Mouse (Mus musculus) myocyte (in vitro differentiated cells): ENCODE results near the gene Apol9b. TPM values are rescaled to one million over a fixed set of nuclear protein-coding genes. Genes with fewer than 3 reads are reported as not detected.
"Not testable (repeated sequence)": the region's sequence is repeated elsewhere in the genome, so short reads cannot be mapped to it uniquely, and the experiment has no call there.

ENCODE experiments used
- H3K27me3 ChIP-seq: one replicate; pipeline ENCODE4 v1.6.1; 2011; ENCODE audit not compliant: control insufficient read depth, insufficient read depth, insufficient read length
- H3K36me3 ChIP-seq: one replicate; pipeline ENCODE4 v1.6.1; 2011; ENCODE audit not compliant: control insufficient read depth, insufficient read depth
- H3K4me2 ChIP-seq: one replicate; pipeline ENCODE4 v1.6.1; 2011; ENCODE audit warnings: low read depth, control low read depth
- H3K4me3 ChIP-seq: one replicate; pipeline ENCODE4 v1.5.1; 2011; ENCODE audit warnings: mild to moderate bottlenecking, control low read depth, moderate library complexity
- H3K79me2 ChIP-seq: one replicate; pipeline ENCODE4 v1.6.1; 2011; ENCODE audit not compliant: control insufficient read depth, insufficient read depth
- H3ac ChIP-seq: one replicate; pipeline ENCODE4 v1.6.1; 2011; ENCODE audit not compliant: control insufficient read depth, insufficient read length
- CEBPB ChIP-seq: IDR thresholded peaks from 2 replicates; pipeline ENCODE4 v1.6.1; 2011; ENCODE audit warnings: mild to moderate bottlenecking, moderate library complexity; ENCODE audit not compliant: poor library complexity, insufficient read depth, severe bottlenecking
- E2F4 ChIP-seq: IDR thresholded peaks from one replicate; pipeline ENCODE4 v1.6.1; 2011; ENCODE audit warnings: mild to moderate bottlenecking, control low read depth, moderate library complexity; ENCODE audit not compliant: insufficient read depth
- MAX ChIP-seq: IDR thresholded peaks from one replicate; pipeline ENCODE4 v1.6.1; 2011; ENCODE audit warnings: low read depth, mild to moderate bottlenecking, control low read depth
- MYOD1 ChIP-seq, 3 experiments: IDR thresholded peaks; one replicate each; pipeline ENCODE4 v1.6.1; 2011; ENCODE audit warnings: control low read depth in 2 of 3, low read depth in 2 of 3, mild to moderate bottlenecking in 2 of 3, moderate library complexity in 1 of 3; ENCODE audit not compliant: insufficient read length in 2 of 3, control insufficient read depth in 1 of 3
- MYOG ChIP-seq, 3 experiments: IDR thresholded peaks; one replicate each; pipeline ENCODE4 v1.6.1; 2011; ENCODE audit warnings: control low read depth in 2 of 3, low read depth in 2 of 3, mild to moderate bottlenecking in 2 of 3; ENCODE audit not compliant: insufficient read length in 2 of 3, control insufficient read depth in 1 of 3, insufficient read depth in 1 of 3
- POLR2A ChIP-seq: IDR thresholded peaks from one replicate; pipeline ENCODE4 v1.6.1; 2011; ENCODE audit warnings: low read depth, mild to moderate bottlenecking, control low read depth, moderate library complexity; ENCODE audit not compliant: insufficient read length
- POLR2AphosphoS2 ChIP-seq: IDR thresholded peaks from one replicate; pipeline ENCODE4 v1.6.1; 2011; ENCODE audit warnings: low read depth, control low read depth; ENCODE audit not compliant: insufficient read length
- REST ChIP-seq: IDR thresholded peaks from one replicate; pipeline ENCODE4 v1.6.1; 2011; ENCODE audit warnings: mild to moderate bottlenecking, control low read depth, moderate library complexity; ENCODE audit not compliant: insufficient read depth, insufficient read length
- SRF ChIP-seq: IDR thresholded peaks from one replicate; pipeline ENCODE4 v1.6.1; 2011; ENCODE audit warnings: low read depth; ENCODE audit not compliant: control insufficient read depth, insufficient read length
- TCF12 ChIP-seq: IDR thresholded peaks from one replicate; pipeline ENCODE4 v1.6.1; 2011; ENCODE audit warnings: mild to moderate bottlenecking, control low read depth; ENCODE audit not compliant: poor library complexity, insufficient read depth, severe bottlenecking
- TCF3 ChIP-seq: IDR thresholded peaks from one replicate; pipeline ENCODE4 v1.6.1; 2011; ENCODE audit warnings: low read depth, control low read depth; ENCODE audit not compliant: insufficient read length
- USF1 ChIP-seq: IDR thresholded peaks from one replicate; pipeline ENCODE4 v1.6.1; 2011; ENCODE audit warnings: low read depth, mild to moderate bottlenecking, control low read depth, moderate library complexity
- polyA plus RNA-seq: library from polyadenylated mRNA; unstranded; fragments of >200 nt; fragmentation: generic; extraction: Trizol; gene quantifications from one replicate; pipeline ENCODE4 v1.2.1, GENCODE M21; 2012; ENCODE audit warnings: missing spikeins

Gene Apol9b
- polyA plus RNA-seq, 1 experiment: 63.1 TPM

GRCm38 (mm10) chr15:77740511-77741297 lies 11.9 kb downstream of the Apol9b start:
- no peak for TF ChIP-seq MAX
- no peak for TF ChIP-seq SRF
- TF ChIP-seq MYOD1 (IDR thresholded peaks at IDR 0.05; ENCODE audit: control insufficient read depth in 1 of 3, insufficient read length in 2 of 3, low read depth in 2 of 3): no peak
- TF ChIP-seq POLR2AphosphoS2: no peak
- no peak for TF ChIP-seq MYOG (IDR thresholded peaks at IDR 0.05; ENCODE audit: control insufficient read depth in 1 of 3, insufficient read depth in 1 of 3, insufficient read length in 2 of 3, low read depth in 2 of 3)
- no peak for TF ChIP-seq REST
- TF ChIP-seq TCF12: no peak
- TF ChIP-seq TCF3: no peak
- no peak for TF ChIP-seq USF1
- no peak for TF ChIP-seq POLR2A
- TF ChIP-seq E2F4: no peak
- no peak for TF ChIP-seq CEBPB
- no peak overlapping the region for H3ac ChIP-seq
- no peaks in the 10 kb centered on the region for H3K79me2 ChIP-seq
- no peak overlapping the region for H3K4me3 ChIP-seq
- peak overlapping the region; percentile 50 for H3K4me2 ChIP-seq
- H3K36me3 ChIP-seq: no peaks in the 10 kb centered on the region
- H3K27me3 ChIP-seq: no peaks in the 10 kb centered on the region

- not testable (repeated sequence) for H3ac ChIP-seq, H3K4me3 ChIP-seq, H3K79me2 ChIP-seq, H3K27me3 ChIP-seq, H3K36me3 ChIP-seq
- TF ChIP-seq MYOG (IDR thresholded peaks at IDR 0.05; ENCODE audit: control insufficient read depth in 1 of 3, insufficient read depth in 1 of 3, insufficient read length in 2 of 3, low read depth in 2 of 3) (peak in 1 of 3 experiments; percentile 27), MYOD1 (IDR thresholded peaks at IDR 0.05; ENCODE audit: control insufficient read depth in 1 of 3, insufficient read length in 2 of 3, low read depth in 2 of 3) (peak in 1 of 3 experiments; percentile 14)
- peak overlapping the region; percentile 50 for H3K4me2 ChIP-seq
Measured at GRCm38 (mm10) chr15:77741556-77741955, 12.7 kb downstream of the Apol9b start.

GRCm38 (mm10) chr15:77744632-77745031 lies 15.8 kb downstream of the Apol9b start:
- H3K79me2 ChIP-seq: no peaks in the 10 kb centered on the region
- no peaks in the 10 kb centered on the region for H3K27me3 ChIP-seq
- H3ac ChIP-seq: no peak overlapping the region
- no peak overlapping the region for H3K4me2 ChIP-seq
- no peak for TF ChIP-seq E2F4
- TF ChIP-seq REST: no peak
- no peak for TF ChIP-seq MYOG (IDR thresholded peaks at IDR 0.05; ENCODE audit: control insufficient read depth in 1 of 3, insufficient read depth in 1 of 3, insufficient read length in 2 of 3, low read depth in 2 of 3)
- TF ChIP-seq CEBPB: no peak
- TF ChIP-seq TCF12: no peak
- no peak for TF ChIP-seq POLR2A
- no peak for TF ChIP-seq USF1
- TF ChIP-seq SRF: no peak
- TF ChIP-seq TCF3: no peak
- no peak for TF ChIP-seq MAX
- no peak for TF ChIP-seq MYOD1 (IDR thresholded peaks at IDR 0.05; ENCODE audit: control insufficient read depth in 1 of 3, insufficient read length in 2 of 3, low read depth in 2 of 3)
- no peaks in the 10 kb centered on the region for H3K36me3 ChIP-seq
- H3K4me3 ChIP-seq: no peak overlapping the region

- Histone ChIP-seq H3K27me3 (no peaks in the 10 kb centered on the region), H3K36me3 (no peaks in the 10 kb centered on the region), H3K79me2 (no peaks in the 10 kb centered on the region), H3K4me2 (no peak overlapping the region), H3ac (no peak overlapping the region), H3K4me3 (no peak overlapping the region)
- TF ChIP-seq POLR2A: no peak
- TF ChIP-seq TCF3: no peak
- no peak for TF ChIP-seq TCF12
- no peak for TF ChIP-seq MYOG (IDR thresholded peaks at IDR 0.05; ENCODE audit: control insufficient read depth in 1 of 3, insufficient read depth in 1 of 3, insufficient read length in 2 of 3, low read depth in 2 of 3)
- TF ChIP-seq USF1: no peak
- TF ChIP-seq MAX: no peak
- TF ChIP-seq MYOD1 (IDR thresholded peaks at IDR 0.05; ENCODE audit: control insufficient read depth in 1 of 3, insufficient read length in 2 of 3, low read depth in 2 of 3): no peak
- TF ChIP-seq SRF: no peak
- no peak for TF ChIP-seq POLR2AphosphoS2
Measured at GRCm38 (mm10) chr15:77745081-77745480, 16.2 kb downstream of the Apol9b start.

- no peaks in the 10 kb centered on the region for H3K36me3 ChIP-seq
- TF ChIP-seq MYOD1 (IDR thresholded peaks at IDR 0.05; ENCODE audit: control insufficient read depth in 1 of 3, insufficient read length in 2 of 3, low read depth in 2 of 3) (no peak), REST (no peak), TCF3 (no peak), MYOG (IDR thresholded peaks at IDR 0.05; ENCODE audit: control insufficient read depth in 1 of 3, insufficient read depth in 1 of 3, insufficient read length in 2 of 3, low read depth in 2 of 3) (no peak), E2F4 (no peak), POLR2A (no peak), SRF (no peak), POLR2AphosphoS2 (no peak), CEBPB (no peak), MAX (no peak), USF1 (no peak), TCF12 (no peak)
Measured at GRCm38 (mm10) chr15:77746326-77746725, 17.5 kb downstream of the Apol9b start.

More at GRCm38 (mm10) chr15:77746326-77746725, 17.5 kb downstream of the Apol9b start:
- Histone ChIP-seq H3ac (no peak overlapping the region), H3K4me3 (no peak overlapping the region), H3K4me2 (no peak overlapping the region), H3K27me3 (no peaks in the 10 kb centered on the region), H3K79me2 (no peaks in the 10 kb centered on the region)
